Mouse (Mus musculus): ENCODE data around the gene Rhebl1. TPM values are rescaled to one million over a fixed set of nuclear protein-coding genes. Genes with fewer than 3 reads are reported as not detected.

Rhebl1 gene
- total RNA-seq, 2 experiments from 2014 or later = 2.6 to 4.5 TPM

Other genes with a start within 250 kb of the Rhebl1 start
- 10 to 100 TPM; 55.5 to 72.4 TPM for gene Ddx23, start 231.6 kb downstream of the Rhebl1 start, total RNA-seq (2021)
- 1 to 10 TPM; 1.9 to 2.3 TPM for gene Rnd1, start 217.1 kb downstream of the Rhebl1 start, total RNA-seq (2021)
- gene Ccdc65, start 186.3 kb downstream of the Rhebl1 start, total RNA-seq (2021) = under 1 TPM; 0.61 to 0.63 TPM
- gene Fkbp11, start 166.3 kb downstream of the Rhebl1 start, total RNA-seq (2021) = 10 to 100 TPM in 1 of 2 experiments, 1 to 10 TPM in 1; 8.8 to 11.9 TPM
- gene Arf3, start 131.3 kb downstream of the Rhebl1 start, total RNA-seq (2021) = 10 to 100 TPM; 92.4 to 94.7 TPM
- 1 to 10 TPM in 1 of 2 experiments, under 1 TPM in 1; 0.96 to 1.1 TPM for gene Wnt10b, start 116.4 kb downstream of the Rhebl1 start, total RNA-seq (2021)
- gene Wnt1, start 104.7 kb downstream of the Rhebl1 start, total RNA-seq (2021) = under 1 TPM in 1 of 2 experiments, not detected in 1; 0.12 TPM
- under 1 TPM; 0.09 to 0.21 TPM for gene Ddn, start 85.0 kb downstream of the Rhebl1 start, total RNA-seq (2021)
- gene Prkag1, start 63.0 kb downstream of the Rhebl1 start, total RNA-seq (2021) = 10 to 100 TPM; 65.7 to 71.5 TPM
- gene Kmt2d, start 23.3 kb downstream of the Rhebl1 start, total RNA-seq (2021) = 10 to 100 TPM; 47.5 to 64.2 TPM
- 1 to 10 TPM; 2.6 to 3.2 TPM for gene Dhh, start 4.0 kb upstream of the Rhebl1 start, total RNA-seq (2021)
- 10 to 100 TPM; 17.7 to 27.7 TPM for gene Lmbr1l, start 23.7 kb upstream of the Rhebl1 start, total RNA-seq (2021)
- 100 to 1,000 TPM; 329 to 414 TPM for gene Tuba1b, start 40.0 kb upstream of the Rhebl1 start, total RNA-seq (2021)
- gene Gm49450, start 59.0 kb upstream of the Rhebl1 start, total RNA-seq (2021) = not detected
- gene Tuba1a, start 59.2 kb upstream of the Rhebl1 start, total RNA-seq (2021) = 100 to 1,000 TPM; 202 to 313 TPM
- 100 to 1,000 TPM; 144 to 176 TPM for gene Tuba1c, start 135.4 kb upstream of the Rhebl1 start, total RNA-seq (2021)
- gene Prph, start 160.6 kb upstream of the Rhebl1 start, total RNA-seq (2021) = 10 to 100 TPM; 24.0 to 59.0 TPM
- 1 to 10 TPM; 8.2 to 9.8 TPM for gene Troap, start 180.0 kb upstream of the Rhebl1 start, total RNA-seq (2021)
- under 1 TPM in 1 of 2 experiments, not detected in 1; 0.18 TPM for gene C1ql4, start 193.3 kb upstream of the Rhebl1 start, total RNA-seq (2021)
- 10 to 100 TPM; 15.0 to 21.8 TPM for gene Dnajc22, start 198.6 kb upstream of the Rhebl1 start, total RNA-seq (2021)
- 10 to 100 TPM; 19.2 to 21.5 TPM for gene Spats2, start 231.4 kb upstream of the Rhebl1 start, total RNA-seq (2021)

All from adrenal gland, postnatal 10 days (tissue).